Mouse (Mus musculus) small intestine, adult 2 months (tissue): ENCODE measurements around the gene Vmn1r185. TPM values are rescaled to one million over a fixed set of nuclear protein-coding genes. Genes with fewer than 3 reads are reported as not detected.
"Not testable (repeated sequence)": the region's sequence is repeated elsewhere in the genome, so short reads cannot be mapped to it uniquely, and the experiment has no call there.

ENCODE experiments used
- H3K27ac ChIP-seq: fragments of 200-500 bp; 2 replicates; pipeline ENCODE4 v1.5.1; 2012; ENCODE audit warnings: low read depth, low read length, control low read depth, inconsistent platforms; ENCODE audit not compliant: insufficient read depth
- H3K27me3 ChIP-seq: fragments of 200-500 bp; 2 replicates; pipeline ENCODE4 v1.6.1; 2012; ENCODE audit warnings: mild to moderate bottlenecking, moderate library complexity, low read length, inconsistent platforms; ENCODE audit not compliant: control insufficient read depth, insufficient read depth
- H3K36me3 ChIP-seq: fragments of 200-500 bp; 2 replicates; pipeline ENCODE4 v1.6.1; 2012; ENCODE audit warnings: mild to moderate bottlenecking, low read length, control low read depth, inconsistent platforms; ENCODE audit not compliant: control insufficient read depth, insufficient read depth
- H3K4me1 ChIP-seq: fragments of 200-500 bp; 2 replicates; pipeline ENCODE4 v1.6.1; 2012; ENCODE audit warnings: low read length, inconsistent platforms, mixed read lengths; ENCODE audit not compliant: control insufficient read depth, insufficient read depth, insufficient read length
- H3K4me3 ChIP-seq: fragments of 200-500 bp; 2 replicates; pipeline ENCODE4 v1.5.1; 2012; ENCODE audit warnings: low read depth, mild to moderate bottlenecking, control low read depth, inconsistent platforms, low read length, moderate library complexity
- CTCF ChIP-seq: fragments of 200-500 bp; IDR thresholded peaks from 2 replicates; pipeline ENCODE4 v1.5.1; 2012; ENCODE audit warnings: low read depth, mild to moderate bottlenecking, control low read depth, inconsistent platforms, low read length, moderate library complexity, mixed read lengths; ENCODE audit not compliant: insufficient replicate concordance, insufficient read length; ENCODE audit errors: extremely low read depth
- POLR2A ChIP-seq: fragments of 200-500 bp; IDR thresholded peaks from 2 replicates; pipeline ENCODE4 v1.6.1; 2012; ENCODE audit warnings: low read depth, mild to moderate bottlenecking, control low read depth, inconsistent platforms, low read length, moderate library complexity
- WGBS: fragments of 180-500 bp; shearing (Covaris S2); methylation state at CpG from one replicate; pipeline ENCODE4 v1.1.7; 2018; 5-methylcytosine and 5-hydroxymethylcytosine counted together
- polyA plus RNA-seq: library from polyadenylated mRNA; depleted of rRNA; stranded (reverse); fragments of >200 nt; gene quantifications from 2 replicates; pipeline ENCODE4 v1.2.3, GENCODE M21; 2012; rRNA removed

Vmn1r185 gene
- not detected in 2 replicates for polyA plus RNA-seq

DNA sequence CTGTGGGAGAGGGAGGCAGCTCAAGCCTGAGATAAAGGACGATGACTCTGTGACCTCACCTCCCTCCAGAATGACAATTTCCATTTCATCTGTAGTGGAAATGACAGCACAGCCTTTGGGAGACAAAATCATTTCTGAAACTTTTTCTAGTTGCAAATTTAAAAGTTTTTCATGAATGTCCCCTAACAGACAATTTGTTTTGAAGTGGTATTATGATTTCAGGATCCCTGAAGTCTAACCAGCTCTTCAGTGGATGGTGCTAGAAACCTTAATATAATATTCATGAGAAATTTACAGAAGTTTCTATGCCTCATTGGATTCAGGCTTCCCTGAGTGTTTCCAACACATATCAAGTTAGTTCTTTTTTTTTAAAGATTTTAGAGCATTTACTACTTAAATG, at the start of gene Vmn1r185:
Gene Vmn1r185, minus strand, starts transcription at position 101 of the 400 bp plus-strand sequence.
- H3K36me3 ChIP-seq, H3K4me1 ChIP-seq, H3K4me3 ChIP-seq, H3K27me3 ChIP-seq, H3K27ac ChIP-seq: not testable (repeated sequence)
- WGBS: 69% methylated on average over 1 of the region's 1 CpGs

DNA sequence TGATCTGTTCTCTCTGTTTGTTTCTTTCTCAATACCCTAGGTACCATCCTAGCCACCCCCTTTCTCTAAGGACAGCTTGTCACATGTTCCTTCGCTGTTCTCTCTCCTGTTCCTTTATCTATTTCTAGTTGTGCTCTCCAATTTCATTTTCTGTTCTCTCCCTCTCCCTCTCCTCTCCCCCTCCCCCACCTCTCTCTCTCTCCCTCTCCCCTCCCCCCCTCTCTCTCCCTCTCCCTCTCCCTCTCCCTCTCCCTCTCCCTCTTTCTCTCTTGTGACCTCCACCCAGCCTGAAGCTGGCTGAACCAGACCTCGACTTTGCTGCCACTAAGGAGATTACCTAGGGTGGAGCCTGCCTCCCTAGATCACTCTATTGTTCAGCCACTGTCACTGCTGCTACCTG, 49.2 kb upstream of the Vmn1r185 start:
- H3K4me1 ChIP-seq, H3K27me3 ChIP-seq, H3K27ac ChIP-seq, H3K4me3 ChIP-seq, H3K36me3 ChIP-seq: not testable (repeated sequence)
- 22% methylated on average over 2 of the region's 2 CpGs for WGBS

DNA sequence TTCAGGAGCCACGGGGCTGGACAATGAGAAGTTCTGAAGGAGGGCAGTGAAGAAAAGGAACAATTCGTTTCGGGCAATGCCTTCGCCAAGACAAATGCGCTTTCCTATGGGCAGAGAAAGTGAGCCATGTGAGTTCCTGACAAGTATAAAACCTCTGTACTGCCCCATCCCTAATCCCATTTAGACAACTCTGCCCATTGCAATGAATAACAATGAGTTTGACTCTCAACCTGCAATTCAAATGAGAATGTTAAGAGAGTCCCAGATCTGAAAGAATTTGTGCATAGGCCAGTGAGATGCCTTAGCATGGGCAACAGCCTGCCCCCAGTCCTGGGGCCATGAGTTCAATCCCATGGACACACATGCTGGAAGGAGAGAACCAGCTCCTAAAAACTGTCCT, 47.7 kb upstream of the Vmn1r185 start:
- H3K27ac ChIP-seq: no peak overlapping the region
- H3K4me3 ChIP-seq: no peak overlapping the region
- 89% methylated on average over 5 of the region's 5 CpGs for WGBS
- no peak for TF ChIP-seq CTCF
- TF ChIP-seq POLR2A: no peak
- no peaks in the 10 kb centered on the region for H3K36me3 ChIP-seq
- H3K27me3 ChIP-seq: no peaks in the 10 kb centered on the region
- H3K4me1 ChIP-seq: no peaks in the 10 kb centered on the region

DNA sequence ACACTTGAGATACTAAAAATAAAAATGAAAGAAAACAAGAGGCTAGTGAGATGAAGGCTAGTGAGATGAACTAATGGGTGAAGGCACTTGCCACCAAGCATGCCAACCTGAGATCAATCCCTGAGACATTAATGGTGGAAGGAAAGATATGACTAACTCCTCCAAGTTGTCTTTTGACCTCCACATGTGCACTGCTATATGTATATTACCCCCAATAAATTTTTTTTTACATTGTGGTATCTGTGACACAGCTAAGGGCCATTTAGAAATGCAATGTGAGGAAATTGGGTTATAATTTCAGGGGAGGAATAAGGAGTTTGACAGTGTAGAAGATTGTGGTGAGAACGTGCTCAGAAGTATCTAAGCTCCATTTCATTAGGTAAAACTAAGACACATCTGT, 28.5 kb downstream of the Vmn1r185 start:
- no peaks in the 10 kb centered on the region for H3K27me3 ChIP-seq
- no peaks in the 10 kb centered on the region for H3K36me3 ChIP-seq
- H3K4me3 ChIP-seq: no peak overlapping the region
- no peak overlapping the region for H3K27ac ChIP-seq
- no peak for TF ChIP-seq CTCF
- no peak for TF ChIP-seq POLR2A
- no peaks in the 10 kb centered on the region for H3K4me1 ChIP-seq
- WGBS: 34% methylated on average over 1 of the region's 1 CpGs

DNA sequence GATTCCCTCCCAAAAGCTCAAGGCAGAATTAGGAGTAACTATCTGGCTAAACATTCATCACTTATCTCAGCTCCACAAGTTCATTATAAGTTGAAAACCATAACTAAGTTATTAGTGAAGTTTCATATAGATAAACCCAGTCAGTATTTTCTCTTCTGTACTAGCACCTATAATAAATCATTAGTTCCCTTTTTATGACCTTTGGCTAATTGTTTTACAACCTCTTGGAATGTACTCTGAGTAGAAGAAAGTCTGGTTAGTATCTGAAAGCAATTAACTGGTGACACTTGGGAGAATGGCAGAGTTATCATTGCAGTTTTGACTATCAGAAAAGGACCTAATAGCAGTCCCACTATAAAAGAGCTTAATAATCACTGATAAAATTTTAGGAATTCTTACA, 29.2 kb downstream of the Vmn1r185 start:
- no peak overlapping the region for H3K4me3 ChIP-seq
- no peaks in the 10 kb centered on the region for H3K27me3 ChIP-seq
- TF ChIP-seq CTCF (no peak), POLR2A (no peak)
- H3K4me1 ChIP-seq: no peaks in the 10 kb centered on the region
- H3K27ac ChIP-seq: no peak overlapping the region
- no peaks in the 10 kb centered on the region for H3K36me3 ChIP-seq

Other genes starting within 250 kb of the Vmn1r185 start
- not detected in 2 replicates for gene Nlrp9c, start 214.8 kb downstream of the Vmn1r185 start, polyA plus RNA-seq
- not detected in 2 replicates for gene Nlrp4a, start 183.4 kb downstream of the Vmn1r185 start, polyA plus RNA-seq
- not detected in 2 replicates for gene Nlrp9a, start 83.4 kb downstream of the Vmn1r185 start, polyA plus RNA-seq
- not detected in 2 replicates for gene Cyp2b23, start 68.0 kb upstream of the Vmn1r185 start, polyA plus RNA-seq
- not detected in 2 replicates for gene Cyp2b19, start 138.7 kb upstream of the Vmn1r185 start, polyA plus RNA-seq
- gene Cyp2g1, start 190.4 kb upstream of the Vmn1r185 start, polyA plus RNA-seq: not detected in 2 replicates
- gene Cyp2a5, start 216.8 kb upstream of the Vmn1r185 start, polyA plus RNA-seq: not detected in 2 replicates